Mouse (Mus musculus): Measurements from ENCODE around the gene Tmigd3.

Gene Tmigd3

GRCm38 (mm10) chr3:105932240-105933071 is 61.8 kb downstream of the Tmigd3 start, which contains the start of gene I830077J02Rik:
Gene I830077J02Rik (minus strand): TSS chr3:105932664.
- DNase-seq (ENCODE audit: low read depth, low spot score), result no peak

GRCm38 (mm10) chr3:105933926-105934325 is 63.2 kb downstream of the Tmigd3 start:
- no peak for DNase-seq (ENCODE audit: low read depth, low spot score)

- DNase-seq (ENCODE audit: low read depth, low spot score), result no peak
These were observed 64.3 kb downstream of the Tmigd3 start for GRCm38 (mm10) chr3:105935033-105935432.

GRCm38 (mm10) chr3:105936111-105936510 is 65.4 kb downstream of the Tmigd3 start:
- DNase-seq (ENCODE audit: low read depth, low spot score), result no peak

- no peak for DNase-seq (ENCODE audit: low read depth, low spot score)
These were observed 80.6 kb downstream of the Tmigd3 start for GRCm38 (mm10) chr3:105951348-105951747.

GRCm38 (mm10) chr3:105957235-105957634 is 86.5 kb downstream of the Tmigd3 start:
- no peak for DNase-seq (ENCODE audit: low read depth, low spot score)

- DNase-seq (ENCODE audit: low read depth, low spot score), result no peak
These were observed 87.5 kb downstream of the Tmigd3 start for GRCm38 (mm10) chr3:105958204-105958603.

GRCm38 (mm10) chr3:105958974-105959580 is 88.4 kb downstream of the Tmigd3 start, which contains the start of gene Wdr77:
Gene Wdr77 (plus strand): TSS chr3:105959369.
- DNase-seq (ENCODE audit: low read depth, low spot score), result peak; percentile 100

- no peak for DNase-seq (ENCODE audit: low read depth, low spot score)
These were observed 88.9 kb downstream of the Tmigd3 start for GRCm38 (mm10) chr3:105959585-105959984.

- DNase-seq (ENCODE audit: low read depth, low spot score), result no peak
These were observed 89.3 kb downstream of the Tmigd3 start, which contains the start of gene Atp5f1 for GRCm38 (mm10) chr3:105959999-105960398. Gene Atp5f1 (minus strand): TSS chr3:105960099.

GRCm38 (mm10) chr3:105960700-105961099 is 90.0 kb downstream of the Tmigd3 start:
- DNase-seq (ENCODE audit: low read depth, low spot score), result no peak

GRCm38 (mm10) chr3:105971831-105972446 is 101.2 kb downstream of the Tmigd3 start:
- no peak for DNase-seq (ENCODE audit: low read depth, low spot score)

- DNase-seq (ENCODE audit: low read depth, low spot score), result no peak
These were observed 102.7 kb downstream of the Tmigd3 start, which contains the start of gene Ovgp1 for GRCm38 (mm10) chr3:105973411-105973810. Gene Ovgp1 (plus strand): TSS chr3:105973711.
